Mouse (Mus musculus) layer of hippocampus, postnatal 10 days (tissue): ENCODE measurements around the gene Tgif1. TPM values are rescaled to one million over a fixed set of nuclear protein-coding genes. Genes with fewer than 3 reads are reported as not detected.

Experiments
- DNase-seq, 2 experiments: peaks; one replicate each; pipeline ENCODE4 v3.0.0; 2021; ENCODE audit warnings: low spot score in 2 of 2
- total RNA-seq, 2 experiments: library from RNA; stranded (reverse); gene quantifications; 2 replicates each; pipeline ENCODE4 v1.2.3; 2021

Tgif1 gene
- total RNA-seq, 2 experiments from 2014 or later, result 2.6 to 3.9 TPM

DNA sequence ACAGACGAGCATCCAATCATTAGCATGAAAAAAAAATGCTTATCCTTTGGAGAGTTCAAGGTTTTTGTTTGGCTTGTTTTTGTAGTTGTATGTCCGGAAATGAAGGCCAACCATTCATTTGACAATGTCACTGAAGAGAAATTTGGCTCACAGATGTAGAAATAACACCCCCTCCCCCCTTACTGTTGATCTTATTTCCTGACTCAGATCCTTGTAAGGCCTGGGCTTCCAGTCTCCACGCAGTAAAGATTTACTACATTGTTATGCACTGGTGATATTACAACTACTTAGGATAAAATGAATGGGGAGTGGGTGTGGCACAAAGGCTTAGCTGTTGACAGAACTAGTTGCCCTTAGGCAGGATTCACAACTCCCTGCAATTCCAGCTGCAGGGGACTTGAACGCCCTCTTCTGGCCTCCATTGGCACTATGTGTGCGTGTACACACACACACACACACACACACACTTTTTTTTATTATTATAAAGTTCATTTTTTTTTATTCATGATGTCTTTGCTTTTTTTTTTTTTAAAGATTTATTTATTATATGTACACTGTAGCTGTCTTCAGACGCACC, 13.3 kb upstream of the Tgif1 start:
- no peak for DNase-seq

DNA sequence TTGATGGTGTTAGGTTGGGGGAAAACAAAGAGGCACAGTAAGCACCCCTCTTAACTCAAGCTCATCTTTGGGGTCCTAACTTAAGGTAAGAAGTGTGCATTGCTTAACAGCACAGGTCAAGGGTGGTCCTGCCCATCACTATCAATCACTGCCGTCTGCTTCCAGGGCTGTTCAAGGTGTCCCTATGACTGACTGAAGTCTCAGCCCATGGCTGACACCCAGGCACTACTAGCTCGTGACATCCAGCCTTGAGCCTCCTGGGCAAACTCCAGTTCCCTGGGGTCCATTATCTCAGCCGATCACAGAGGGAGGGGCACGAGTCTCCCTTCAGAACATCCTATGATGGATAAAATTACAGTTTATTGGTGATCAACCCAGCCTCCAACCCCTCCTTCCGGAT, 12.7 kb upstream of the Tgif1 start:
- DNase-seq, result no peak

DNA sequence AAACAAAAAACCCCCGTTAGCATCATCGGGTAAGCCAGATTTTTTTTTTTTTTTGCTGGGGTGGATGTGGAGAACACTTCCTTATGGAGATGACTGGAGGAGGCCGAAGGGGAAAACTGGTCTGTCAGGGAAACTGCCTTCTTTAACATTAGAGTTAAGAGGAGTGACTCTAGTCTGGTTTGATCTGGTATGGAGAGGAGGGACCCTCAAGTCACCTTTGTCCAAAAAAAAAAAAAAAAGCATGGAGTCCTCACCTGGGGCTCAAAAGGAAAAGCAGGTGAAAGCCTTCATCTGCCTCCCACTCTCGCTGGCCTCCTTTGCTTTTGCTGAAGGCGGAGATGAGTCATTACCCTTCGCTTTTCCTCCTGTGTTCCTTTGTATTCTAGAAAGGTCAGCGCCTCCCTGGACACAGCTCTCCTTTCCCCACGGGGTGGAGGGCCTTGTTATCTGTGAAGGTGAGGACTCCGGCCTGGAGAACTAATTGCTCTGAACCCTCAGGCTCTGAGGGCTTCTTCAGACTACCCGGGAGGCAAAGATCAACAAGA, 11.8 kb upstream of the Tgif1 start:
- no peak for DNase-seq

DNA sequence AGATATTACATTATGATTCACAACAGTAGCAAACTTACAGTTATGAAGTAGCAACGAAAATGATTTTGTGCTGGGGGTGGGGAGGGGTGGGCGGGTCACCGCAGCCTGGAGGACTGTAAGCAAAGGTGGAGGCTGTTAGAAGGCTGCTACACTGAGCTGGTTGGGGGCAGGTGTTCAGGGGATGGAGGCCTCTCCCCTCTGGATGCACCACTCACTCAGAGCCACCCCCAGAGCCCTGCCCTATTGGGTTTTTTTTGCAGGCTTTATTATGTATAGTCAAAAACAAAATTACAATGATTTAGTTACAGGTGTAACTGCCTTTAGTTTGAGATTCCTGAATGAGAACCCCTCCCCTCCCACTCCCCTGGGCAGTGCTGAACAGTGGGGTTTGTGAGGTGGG, 11.3 kb upstream of the Tgif1 start:
- no peak for DNase-seq

DNA sequence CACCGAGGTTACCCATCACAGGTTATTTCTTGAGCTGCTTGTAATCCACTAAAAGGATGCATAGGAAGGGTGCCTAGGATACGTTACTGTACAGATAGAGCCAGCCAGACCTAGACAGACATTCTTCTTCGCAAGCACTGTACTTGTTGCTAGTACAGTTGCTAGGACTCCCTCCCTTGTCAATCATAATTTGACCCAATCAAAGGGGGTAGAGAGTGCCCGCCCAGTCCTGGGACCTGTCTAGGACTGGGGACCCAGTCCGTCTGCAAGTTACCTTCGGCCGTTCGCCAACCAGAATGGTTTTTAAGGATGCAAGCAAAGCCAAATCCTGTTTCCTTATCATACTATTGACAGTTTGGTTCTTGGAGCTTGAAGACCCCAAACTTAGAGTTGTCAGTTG, 10.8 kb upstream of the Tgif1 start:
- DNase-seq, result no peak

DNA sequence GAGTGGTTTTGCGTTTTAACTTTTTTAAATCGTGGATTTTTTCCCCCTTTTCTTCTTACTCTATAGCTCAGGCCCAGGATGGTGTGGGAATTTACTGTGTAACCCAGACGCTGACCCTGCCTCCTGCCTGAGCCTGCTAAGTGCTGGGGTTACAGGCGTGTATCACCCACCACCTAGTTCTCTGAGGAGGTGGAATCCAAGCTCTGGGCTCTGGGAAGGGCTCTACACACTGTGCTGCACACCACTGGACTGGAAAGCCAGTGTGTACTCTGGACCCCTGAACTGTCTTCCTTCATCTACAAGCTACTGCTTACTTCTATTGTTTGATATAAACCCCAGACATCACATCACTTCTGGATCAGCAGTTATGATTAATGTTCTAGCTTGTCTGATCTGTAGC, 5.5 kb upstream of the Tgif1 start:
- no peak for DNase-seq

DNA sequence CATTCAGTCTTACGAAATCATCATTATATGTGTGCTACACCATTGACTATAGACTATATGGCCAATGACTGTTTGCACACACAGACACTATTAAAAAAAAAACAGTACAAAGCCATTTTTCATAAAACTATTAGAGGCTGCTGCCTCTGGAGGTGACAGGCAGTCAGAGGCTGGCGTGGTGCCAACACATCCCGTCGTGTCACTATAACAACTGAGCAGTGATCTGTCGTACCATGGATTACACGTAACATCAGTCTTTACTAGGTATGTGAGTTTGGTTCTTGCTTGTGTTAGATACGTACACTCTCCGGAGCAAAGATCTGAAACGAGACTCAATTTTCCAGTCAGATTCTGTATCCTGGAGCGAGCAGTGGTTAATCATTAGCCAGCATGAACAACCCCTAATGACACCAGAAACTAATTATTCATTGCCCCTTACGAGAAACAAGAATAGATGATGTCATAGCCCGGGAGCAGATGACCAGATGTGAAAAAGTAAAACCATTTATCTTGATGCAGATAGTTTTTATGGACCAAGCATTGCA, 3.6 kb upstream of the Tgif1 start:
- peak in 1 of 2 experiments; percentile 40 for DNase-seq

DNA sequence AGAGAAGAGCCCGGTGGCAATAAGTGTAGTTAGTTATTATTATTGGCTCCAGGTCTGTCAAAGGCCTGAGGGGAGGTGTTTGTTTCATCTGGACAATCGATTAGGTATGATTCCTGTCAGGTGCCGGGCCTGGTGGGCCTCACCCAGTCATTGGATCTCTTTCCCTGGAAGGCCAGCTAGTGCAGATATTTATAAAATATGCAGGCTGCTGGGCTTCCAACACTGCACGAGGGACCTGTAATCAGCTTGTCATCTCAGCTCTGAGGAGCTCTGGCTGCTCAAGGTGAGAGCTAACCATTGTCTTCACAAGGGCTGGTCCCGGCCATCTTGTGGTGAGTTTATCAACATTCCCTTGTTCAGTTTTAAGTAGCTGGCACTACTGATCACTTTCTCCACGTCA, 675 bp upstream of the Tgif1 start:
- DNase-seq, result no peak

DNA sequence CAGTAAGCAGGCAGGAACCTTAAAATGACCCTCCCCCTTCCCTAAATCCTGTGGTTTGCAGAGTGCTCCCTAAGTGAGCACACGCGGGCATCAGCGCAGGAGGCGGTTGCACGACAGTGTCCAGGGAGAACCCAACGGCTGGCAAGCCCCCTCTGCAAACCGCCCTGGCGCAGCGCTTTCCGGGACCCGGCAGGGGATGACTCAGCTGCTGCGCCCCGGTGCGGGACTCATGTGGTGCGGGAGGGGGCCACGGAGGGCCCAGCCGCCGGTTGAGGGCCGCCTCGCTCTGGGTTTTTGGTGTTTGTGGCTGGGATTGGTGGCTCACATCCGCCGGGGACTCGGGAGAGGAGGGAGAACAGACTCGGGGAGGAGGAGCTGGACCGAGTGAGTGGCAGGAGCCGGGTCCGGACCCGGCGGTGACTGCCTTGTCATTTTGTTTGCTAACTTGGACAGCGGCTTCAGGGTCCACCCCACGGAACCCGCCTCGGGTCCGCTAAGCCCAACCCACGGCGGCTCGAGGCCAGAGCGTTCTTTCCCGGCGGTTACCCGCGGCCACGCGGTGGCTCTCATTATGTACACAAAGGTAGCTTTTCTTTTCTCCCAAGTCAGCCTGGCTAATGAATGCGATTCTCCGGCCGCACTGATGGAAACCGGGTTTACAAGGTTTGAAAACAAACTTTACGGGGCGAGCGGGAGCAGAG, 510 bp downstream of the Tgif1 start:
- peak; percentile 65 to 73 for DNase-seq

DNA sequence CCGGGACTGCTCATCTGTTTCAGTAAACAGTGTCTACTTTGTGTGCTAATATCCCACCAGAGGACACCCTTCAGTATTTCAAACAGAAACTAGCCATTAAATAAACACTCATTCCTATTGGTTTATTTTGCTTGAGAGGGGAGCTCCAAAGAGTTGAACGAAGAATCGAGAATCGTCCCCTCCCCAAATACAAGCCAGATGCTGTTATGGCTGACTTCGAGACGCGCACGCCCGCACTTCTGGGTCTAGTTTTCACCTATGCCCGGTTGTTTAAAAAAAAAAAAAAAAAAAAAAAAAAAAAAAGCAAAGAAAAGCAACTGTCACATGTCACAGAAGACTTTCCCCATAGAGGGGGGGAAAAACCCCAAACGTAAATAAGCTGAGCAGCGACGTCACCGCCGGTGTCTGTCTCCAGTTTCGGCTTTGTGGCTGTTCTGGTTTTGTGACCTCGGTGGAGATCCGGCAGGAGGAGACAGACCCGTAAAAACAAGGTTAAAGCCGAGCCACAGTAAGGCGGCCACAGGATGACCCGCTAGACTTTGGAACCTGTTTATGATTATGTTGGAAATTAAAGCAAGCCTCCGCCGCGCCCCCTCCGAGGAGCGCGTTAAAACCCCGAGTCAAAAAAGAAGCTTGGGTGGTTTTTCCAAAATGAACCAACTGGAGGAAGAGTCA, 1.2 kb downstream of the Tgif1 start:
- DNase-seq, result peak; percentile 19 to 25

DNA sequence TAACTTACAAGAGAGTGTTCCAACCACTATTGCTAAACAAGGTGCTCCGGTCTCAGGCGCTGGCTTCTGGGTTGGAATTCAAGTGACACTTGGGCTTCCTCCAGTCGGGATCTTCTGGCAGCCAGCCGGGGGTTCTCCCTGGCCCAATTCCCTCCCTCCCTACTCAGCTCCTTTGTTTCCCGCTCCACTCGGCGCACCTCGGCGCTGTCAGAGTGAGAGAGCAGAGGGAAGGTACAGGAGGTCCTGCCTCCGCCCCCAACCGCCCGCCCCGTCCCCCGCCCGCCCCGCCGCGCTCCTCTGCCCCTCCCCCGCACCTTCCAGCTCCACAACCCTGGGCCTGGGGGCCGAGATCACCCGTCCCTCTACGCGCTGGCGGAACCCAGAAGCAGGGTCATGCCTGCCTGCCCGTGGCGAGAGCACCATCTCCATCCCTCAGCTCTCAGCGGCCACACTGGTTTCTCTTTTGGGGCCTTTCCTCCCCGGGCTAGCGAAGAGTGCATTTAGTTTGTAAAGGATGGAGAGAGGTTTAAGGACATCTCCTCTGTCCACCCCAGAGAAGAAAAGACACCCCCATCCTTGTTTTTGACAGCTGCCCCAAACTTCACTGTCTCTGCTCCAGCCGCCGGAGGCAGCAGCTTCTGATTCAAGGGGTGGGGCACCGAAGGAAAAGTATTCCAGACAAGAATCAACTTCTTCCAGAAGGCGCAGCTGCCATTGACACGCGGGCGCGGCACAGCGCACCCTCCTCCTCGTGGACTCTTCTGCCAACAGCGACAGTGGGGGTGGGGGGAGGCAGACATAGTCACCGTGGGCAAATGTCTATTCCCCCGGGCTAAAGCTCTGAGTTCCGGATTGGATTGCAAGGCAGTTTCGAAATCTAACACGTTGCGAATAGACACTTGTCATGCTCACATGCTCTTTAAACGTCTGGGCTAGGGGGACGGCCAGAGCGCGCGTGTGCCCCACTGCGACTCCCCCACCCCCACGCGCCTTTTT, 2.1 kb downstream of the Tgif1 start:
- DNase-seq, result peak; percentile 37 to 54

DNA sequence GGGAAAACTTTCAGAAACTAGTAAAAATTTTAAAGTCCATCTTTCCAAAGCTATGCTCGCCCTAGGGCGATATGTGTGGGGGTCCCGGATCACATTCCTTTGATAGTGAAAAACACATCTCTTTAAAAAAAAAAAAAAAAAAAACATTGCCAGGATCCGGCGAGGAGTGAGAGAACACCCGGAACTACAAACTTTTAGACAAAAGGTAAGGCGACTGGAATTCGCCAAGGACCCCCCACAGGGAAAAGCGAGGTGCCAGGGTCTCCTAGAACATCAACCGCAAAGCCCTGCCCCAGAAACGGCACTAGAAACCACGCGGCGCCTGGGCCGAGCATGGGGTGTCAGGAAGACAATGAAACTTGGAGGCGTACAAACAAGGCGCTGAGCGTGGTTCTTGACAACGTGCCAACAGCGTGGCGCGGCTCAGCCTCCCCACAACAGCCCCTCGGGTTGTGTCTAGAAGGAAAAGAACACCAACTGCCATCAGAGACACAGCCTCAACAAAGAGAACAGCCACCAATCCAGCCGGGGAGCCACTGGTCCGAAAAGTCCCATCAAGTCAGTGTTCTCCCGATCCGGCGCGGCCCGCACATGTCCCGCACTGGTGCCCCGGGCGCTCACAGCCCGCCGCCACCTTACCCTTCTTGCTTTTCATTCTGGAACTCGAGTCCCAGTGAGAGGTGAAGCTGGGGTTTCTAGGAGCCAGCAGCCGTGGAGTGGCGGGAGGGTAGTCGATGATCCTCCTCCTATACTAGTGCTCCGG, 2.9 kb downstream of the Tgif1 start:
- DNase-seq, result peak; percentile 37 to 49

DNA sequence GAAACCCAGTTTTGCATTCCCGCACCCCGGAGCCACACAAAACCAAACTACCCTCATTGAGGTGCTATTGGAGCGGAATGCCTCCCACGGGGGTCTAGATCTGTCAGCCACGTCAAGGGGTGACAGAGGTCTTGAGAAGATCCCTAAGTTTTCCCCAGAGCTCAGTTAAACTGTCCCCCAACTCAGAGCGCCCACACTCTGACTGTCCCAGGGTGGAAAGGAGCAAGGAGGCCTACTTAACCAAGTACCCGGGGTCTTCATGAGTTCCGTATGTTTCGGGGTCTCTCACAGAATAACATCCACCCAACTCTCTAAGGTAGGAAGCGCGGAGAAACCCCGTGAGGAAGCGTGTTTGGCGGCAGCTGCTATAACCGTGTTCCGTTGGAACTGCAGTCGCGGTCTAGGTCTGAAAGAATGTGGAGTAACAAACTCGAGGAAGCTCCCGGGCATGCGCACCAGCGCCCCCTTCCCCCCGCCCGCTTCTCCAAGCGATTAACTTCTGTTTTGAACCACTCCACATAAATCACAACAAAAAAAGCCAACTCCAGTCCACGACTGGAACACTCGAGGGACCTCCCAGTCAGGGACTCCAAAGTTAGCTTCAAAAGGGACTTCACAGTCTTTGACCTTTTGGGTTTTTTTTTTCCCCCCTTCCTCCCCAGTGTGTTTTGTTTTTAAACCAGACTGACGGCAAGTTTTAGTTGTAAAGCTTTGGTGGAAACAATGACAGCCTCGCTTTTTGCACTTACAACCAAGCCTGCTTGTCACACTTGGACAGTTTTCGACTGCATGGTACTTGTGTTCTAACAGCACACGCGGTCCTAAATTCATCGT, 3.7 kb downstream of the Tgif1 start:
- peak; percentile 59 to 69 for DNase-seq

DNA sequence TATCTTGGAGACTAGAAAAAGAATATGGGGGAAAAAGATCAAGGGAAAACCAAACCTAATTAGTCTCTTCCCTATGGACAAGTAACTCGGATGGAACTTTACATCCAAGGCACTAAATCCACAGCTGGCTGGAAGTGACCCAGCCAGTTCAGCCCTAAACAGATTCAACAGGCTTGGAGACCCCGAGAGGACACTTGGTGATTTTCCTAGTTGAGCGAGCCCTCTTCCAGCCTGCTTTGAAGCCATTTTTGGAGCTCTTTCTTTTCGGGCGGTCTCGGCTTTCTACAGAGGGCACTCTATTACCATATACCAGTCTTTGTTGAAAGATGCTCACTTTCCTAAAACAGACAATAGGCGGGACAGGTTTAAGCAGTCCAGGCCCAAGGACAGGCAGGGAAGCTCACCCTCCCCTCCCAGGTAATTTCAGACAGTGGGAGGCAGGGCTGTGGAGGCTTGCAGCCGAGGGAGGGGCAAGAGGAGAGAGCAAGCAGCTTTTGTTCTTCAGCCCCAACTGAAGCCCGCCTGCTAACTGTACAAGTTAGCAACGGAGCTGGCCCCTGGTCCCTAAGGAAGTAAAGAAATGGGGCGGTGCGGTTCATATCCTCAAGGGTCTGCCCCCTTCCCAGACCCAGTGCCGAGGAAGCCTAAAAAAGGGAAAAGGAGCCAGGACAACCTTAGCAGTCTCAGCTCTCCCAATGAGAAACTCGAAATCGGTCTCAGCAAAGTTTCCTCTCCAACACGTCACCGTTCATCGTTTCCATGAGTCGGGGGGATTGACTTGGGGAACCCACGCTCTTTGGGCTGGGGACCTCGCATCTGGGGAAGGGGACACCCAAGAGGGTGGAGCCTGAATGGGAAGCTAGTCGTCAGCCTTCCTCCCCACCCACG, 4.6 kb downstream of the Tgif1 start:
- no peak for DNase-seq

DNA sequence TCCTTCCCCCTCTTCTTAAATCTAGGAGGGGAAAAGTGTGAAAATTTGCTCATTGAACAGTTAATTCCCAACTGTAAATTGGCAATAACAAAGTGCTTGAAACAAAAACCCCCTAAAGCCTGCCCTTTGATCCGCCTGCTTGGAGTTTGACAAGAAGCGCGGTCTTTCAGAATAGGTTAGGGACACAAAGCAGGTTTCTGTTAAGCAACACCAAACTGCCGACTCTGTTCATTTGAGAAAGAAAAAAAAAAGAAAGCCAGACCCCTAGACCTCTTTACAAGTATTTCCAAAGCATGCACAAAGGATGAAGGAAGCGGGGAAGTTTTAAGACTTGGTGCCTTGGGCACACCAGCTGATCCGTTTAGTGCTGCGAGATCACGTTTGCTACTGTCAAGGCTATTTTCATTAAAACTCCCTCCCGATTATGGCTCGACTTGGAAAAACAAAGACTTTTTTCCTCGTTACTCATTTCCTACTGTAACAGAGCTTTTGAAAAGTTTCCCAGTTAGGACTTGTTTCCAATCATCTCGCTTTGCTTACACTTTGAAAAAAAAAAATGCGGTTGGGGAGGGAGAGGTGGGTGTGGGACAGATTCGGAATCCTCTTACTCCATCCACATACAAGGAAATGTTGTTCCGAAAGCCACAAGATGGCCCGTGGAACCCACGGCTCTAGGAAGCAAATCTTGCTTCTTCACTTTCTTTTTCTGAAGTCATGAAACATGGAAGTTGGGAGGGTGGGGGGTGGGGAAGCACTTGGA, 5.4 kb downstream of the Tgif1 start:
- no peak for DNase-seq

DNA sequence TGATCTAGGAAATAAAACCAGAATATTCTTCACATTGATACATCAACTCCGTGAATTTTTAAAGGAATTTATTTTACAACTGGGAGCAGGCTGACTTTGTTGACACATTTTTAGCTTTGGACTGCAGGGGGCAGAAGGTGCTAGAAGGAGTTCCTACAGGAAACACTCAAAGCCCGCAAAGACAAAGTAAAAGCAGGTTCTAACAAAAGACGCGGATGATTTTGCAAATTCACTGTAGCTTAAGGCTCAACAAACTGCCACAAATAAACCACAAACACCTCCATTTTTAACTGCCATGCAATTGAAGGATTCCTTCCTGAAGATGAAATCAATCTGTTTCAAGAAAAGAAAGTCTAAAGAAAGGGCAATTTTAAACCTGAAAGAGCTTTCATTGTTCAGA, 6.3 kb downstream of the Tgif1 start:
- DNase-seq, result peak; percentile 34 to 45

DNA sequence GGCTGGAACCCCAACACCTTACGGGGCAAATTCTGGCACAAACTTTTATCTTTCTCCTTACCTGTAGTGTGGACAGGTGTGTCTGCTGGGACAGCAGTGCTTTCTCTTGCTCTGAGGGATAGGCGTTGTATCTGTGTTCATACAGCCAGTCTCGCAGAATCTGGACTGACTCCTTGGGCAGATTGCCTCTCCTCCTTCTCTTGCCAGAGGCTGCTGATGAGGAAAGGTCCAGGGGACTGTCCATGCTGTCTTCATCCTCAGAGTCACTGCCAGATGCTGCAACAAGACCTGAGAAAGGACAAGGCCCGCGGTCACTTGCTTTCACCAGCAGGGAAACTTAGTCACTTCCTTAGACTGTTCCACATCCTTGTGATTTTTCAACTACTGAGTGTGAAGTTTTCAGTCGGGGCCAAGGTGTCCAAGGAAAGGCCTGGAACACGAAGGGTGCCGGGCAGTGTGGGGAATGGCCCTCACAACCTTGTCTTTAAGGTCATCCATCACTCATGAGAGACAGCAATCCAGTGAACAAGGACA, 7.2 kb downstream of the Tgif1 start:
- no peak for DNase-seq
